Mouse (Mus musculus) megakaryocyte, adult 5-6 weeks (primary cell): ENCODE results near the gene Dlk2. TPM values are rescaled to one million over a fixed set of nuclear protein-coding genes. Genes with fewer than 3 reads are reported as not detected.

Experiments used
- ATAC-seq: 2 replicates; pipeline ENCODE4 v1.8.0; 2016; ENCODE audit warnings: mild to moderate bottlenecking, inconsistent platforms; ENCODE audit not compliant: poor library complexity, severe bottlenecking
- total RNA-seq, 2 experiments: library from RNA; stranded (forward) in 1 of 2; stranded (reverse) in 1 of 2; fragments of 153-499, 151-499 nt in 1 of 2; fragments of 221-1000, 200-1000 nt in 1 of 2; gene quantifications; 2 replicates each; pipeline versions ENCODE4 v1.2.3 to v1.2.4; 2015 to 2017

Dlk2 gene
- total RNA-seq (2015) (not detected in 2 replicates), total RNA-seq (2017) (not detected in 2 replicates)

GRCm38 (mm10) chr17:46297364-46298219 lies at the start of gene Dlk2:
Dlk2 (plus strand) TSS chr17:46297421.
- ATAC-seq, result 0 out of 2 replicates have a peak, but pooled peaks have one; percentile 23

GRCm38 (mm10) chr17:46247512-46248188 lies 49.6 kb upstream of the Dlk2 start, which contains the start of the genes Polr1c and Yipf3:
Polr1c (minus strand) TSS chr17:46248054.
Yipf3 (plus strand) TSS chr17:46248080.
- peak; percentile 95 for ATAC-seq

- no peak for ATAC-seq
These were observed 49.1 kb upstream of the Dlk2 start for GRCm38 (mm10) chr17:46248189-46248522.

GRCm38 (mm10) chr17:46251174-46251573 lies 46.0 kb upstream of the Dlk2 start:
- no peak for ATAC-seq

- no peak for ATAC-seq
These were observed 44.4 kb upstream of the Dlk2 start for GRCm38 (mm10) chr17:46252571-46253451.

- peak; percentile 87 for ATAC-seq
These were observed 43.7 kb upstream of the Dlk2 start, which contains the start of gene Lrrc73 for GRCm38 (mm10) chr17:46253452-46254084. Lrrc73 (plus strand) TSS chr17:46253531.

GRCm38 (mm10) chr17:46254106-46254505 lies 43.1 kb upstream of the Dlk2 start:
- ATAC-seq, result no peak

- no peak for ATAC-seq
These were observed 42.1 kb upstream of the Dlk2 start for GRCm38 (mm10) chr17:46255147-46255546.

GRCm38 (mm10) chr17:46258279-46259053 lies 38.8 kb upstream of the Dlk2 start:
- ATAC-seq, result no peak

- ATAC-seq, result no peak
These were observed 37.5 kb upstream of the Dlk2 start for GRCm38 (mm10) chr17:46259675-46260074.

- ATAC-seq, result no peak
These were observed 35.0 kb upstream of the Dlk2 start for GRCm38 (mm10) chr17:46262201-46262694.

GRCm38 (mm10) chr17:46265502-46265901 lies 31.7 kb upstream of the Dlk2 start:
- ATAC-seq, result no peak

- peak; percentile 82 for ATAC-seq
These were observed 31.2 kb upstream of the Dlk2 start for GRCm38 (mm10) chr17:46265918-46266618.

- no peak for ATAC-seq
These were observed 30.2 kb upstream of the Dlk2 start for GRCm38 (mm10) chr17:46266986-46267385.

- ATAC-seq, result no peak
These were observed 29.7 kb upstream of the Dlk2 start for GRCm38 (mm10) chr17:46267511-46267910.

- ATAC-seq, result no peak
These were observed 29.0 kb upstream of the Dlk2 start for GRCm38 (mm10) chr17:46268026-46268720.

GRCm38 (mm10) chr17:46269771-46270534 lies 27.3 kb upstream of the Dlk2 start:
- no peak for ATAC-seq
